15 mouse cellular contexts compared by ENCODE assay signal in genomic region chr7:125829121-125829666, GRCm38 (mm10).
A peak's percentile ranks its signal among the peaks of the same experiment; 100 is the strongest.
DNase-seq lines count a peak whose midpoint lies in the region; ATAC-seq lines count a peak whose summit lies in the region.
"Had no signal": no experiment of that assay in that cellular context is flagged by ENCODE, and none has a peak within 500 bp of the region (broad histone marks: within the 10 kb centered on the region; RNA-seq: fewer than 3 reads in every experiment).

No protein-coding gene starts in this region.

- peaks cover 14% of the 10 kb centered on the region for H3K36me3 ChIP-seq in limb, embryonic 10.5 days
- H3K36me3 ChIP-seq: midbrain, embryonic 12.5 days had no signal

- H3K9me3 ChIP-seq in limb, embryonic 10.5 days (replicated peaks) = no peaks in the 10 kb centered on the region
- H3K9me3 ChIP-seq: embryonic facial prominence, embryonic 12.5 days; G1E; limb, embryonic 12.5 days; midbrain, embryonic 12.5 days had no signal

- peak; percentile 75 for DNase-seq in MN1 (ENCODE audit: low spot score)
- DNase-seq in heart, adult 9 months (ENCODE audit: low spot score in 2 of 2) = peak; percentile 22 to 24
- DNase-seq in limb, embryonic 10.5 days (ENCODE audit: low spot score) = peak; percentile 49
- DNase-seq in thymus, adult 18-20 months = no peak
- DNase-seq in layer of hippocampus, adult 11-12 months (ENCODE audit: low spot score) = no peak
- DNase-seq in layer of hippocampus, adult 18-20 months (ENCODE audit: low spot score in 2 of 2) = no peak
- DNase-seq in adrenal gland, adult (ENCODE audit: inconsistent age in 2 of 2, low spot score in 1 of 2) = no peak
- DNase-seq: gastrocnemius, postnatal 36 days; kidney, postnatal 10 days; right cerebral cortex, adult 18-20 months had no signal

- peak overlapping the region; percentile 70 for H3K27ac ChIP-seq in limb, embryonic 10.5 days
- H3K27ac ChIP-seq: embryonic facial prominence, embryonic 12.5 days; limb, embryonic 12.5 days; midbrain, embryonic 12.5 days had no signal

- H3K27me3 ChIP-seq in limb, embryonic 10.5 days (ENCODE audit: low read depth, poor library complexity, severe bottlenecking) = no peaks in the 10 kb centered on the region
- H3K27me3 ChIP-seq: embryonic facial prominence, embryonic 12.5 days; limb, embryonic 12.5 days; midbrain, embryonic 12.5 days had no signal

- no peak overlapping the region for H3K4me3 ChIP-seq in limb, embryonic 10.5 days
- H3K4me3 ChIP-seq: embryonic facial prominence, embryonic 12.5 days; limb, embryonic 12.5 days; midbrain, embryonic 12.5 days had no signal

- H3K4me1 ChIP-seq in limb, embryonic 10.5 days = peaks cover 39% of the 10 kb centered on the region

- WGBS in limb, embryonic 10.5 days = 18% methylated on average over 3 of the region's 3 CpGs

- ATAC-seq in common myeloid progenitor, adult 5-6 weeks (replicated peaks; ENCODE audit: low read depth, poor library complexity, severe bottlenecking) = 0 out of 2 replicates have a peak, but pooled peaks have one; percentile 39

Comparison
In these comparisons a context has a peak if more than half of its experiments do, and no peak if none do; other contexts are left out.
1. DNase-seq: peak in MN1 (single experiment), heart, adult 9 months (2 of 2) and limb, embryonic 10.5 days (single experiment); none in thymus, adult 18-20 months (0 of 2), layer of hippocampus, adult 11-12 months (single experiment), layer of hippocampus, adult 18-20 months (0 of 2) and adrenal gland, adult (0 of 2).